Mouse (Mus musculus) kidney, adult 2 months (tissue): Measurements from ENCODE around the gene Gm21983. TPM values are rescaled to one million over a fixed set of nuclear protein-coding genes. Genes with fewer than 3 reads are reported as not detected.
A peak's percentile ranks its signal among the peaks of the same experiment; 100 is the strongest.

Source experiments
- DNase-seq: peaks from one replicate; pipeline ENCODE4 v3.0.0; 2021
- H3K27ac ChIP-seq: fragments of 200-500 bp; 2 replicates; pipeline ENCODE4 v1.5.1; 2012; ENCODE audit warnings: low read depth, low read length, control low read depth, inconsistent platforms; ENCODE audit not compliant: insufficient read depth
- H3K27me3 ChIP-seq: fragments of 200-500 bp; replicated peaks from 2 replicates; pipeline ENCODE4 v1.6.1; 2012; ENCODE audit warnings: mild to moderate bottlenecking, moderate library complexity, low read length, inconsistent platforms; ENCODE audit not compliant: control insufficient read depth, insufficient read depth
- H3K36me3 ChIP-seq: fragments of 200-500 bp; 2 replicates; pipeline ENCODE4 v1.6.1; 2012; ENCODE audit warnings: mild to moderate bottlenecking, moderate library complexity, low read length, inconsistent platforms; ENCODE audit not compliant: control insufficient read depth, insufficient read depth
- H3K4me1 ChIP-seq: fragments of 200-500 bp; 2 replicates; pipeline ENCODE4 v1.6.1; 2011; ENCODE audit warnings: low read length; ENCODE audit not compliant: control insufficient read depth, insufficient read depth
- H3K4me3 ChIP-seq: fragments of 200-500 bp; 2 replicates; pipeline ENCODE4 v1.5.1; 2011; ENCODE audit warnings: mild to moderate bottlenecking, low read depth, low read length, control low read depth; ENCODE audit not compliant: insufficient read depth
- CTCF ChIP-seq: fragments of 200-500 bp; conservative IDR thresholded peaks from 2 replicates; pipeline ENCODE4 v1.5.1; 2011; ENCODE audit warnings: low read depth, mild to moderate bottlenecking, control low read depth, low read length, moderate library complexity, mixed read lengths; ENCODE audit not compliant: insufficient read depth, insufficient read length
- POLR2A ChIP-seq: fragments of 200-500 bp; IDR thresholded peaks from one replicate; pipeline ENCODE4 v1.6.1; 2011; ENCODE audit warnings: low read depth, low read length, control low read depth
- WGBS: fragments of 180-500 bp; shearing (Covaris S2); methylation state at CpG from one replicate; pipeline ENCODE4 v1.1.7; 2018; 5-methylcytosine and 5-hydroxymethylcytosine counted together
- polyA plus RNA-seq: library from polyadenylated mRNA; depleted of rRNA; stranded (reverse); fragments of >200 nt; gene quantifications from 2 replicates; pipeline ENCODE4 v1.2.3, GENCODE M21; 2012

Gene Gm21983
- polyA plus RNA-seq, 1 experiment: not detected

GRCm38 (mm10) chr7:27174896-27175295 lies 6.0 kb downstream of the Gm21983 start:
- peaks cover 3% of the 10 kb centered on the region for H3K36me3 ChIP-seq
- H3K27me3 ChIP-seq: no peaks in the 10 kb centered on the region
- DNase-seq: no peak
- peaks cover 6% of the 10 kb centered on the region; the same call in 1 of the 2 replicates for H3K4me1 ChIP-seq
- TF ChIP-seq POLR2A: no peak
- no peak for TF ChIP-seq CTCF
- no peak overlapping the region for H3K4me3 ChIP-seq
- no peak overlapping the region for H3K27ac ChIP-seq
- 74% methylated on average over 7 of the region's 7 CpGs for WGBS

GRCm38 (mm10) chr7:27174496-27174895 lies 6.4 kb downstream of the Gm21983 start:
- no peak overlapping the region for H3K4me3 ChIP-seq
- no peak overlapping the region for H3K27ac ChIP-seq
- peaks cover 3% of the 10 kb centered on the region for H3K36me3 ChIP-seq
- no peak for DNase-seq
- peaks cover 2% of the 10 kb centered on the region; the same call in 1 of the 2 replicates for H3K4me1 ChIP-seq
- TF ChIP-seq POLR2A (no peak), CTCF (no peak)
- no peaks in the 10 kb centered on the region for H3K27me3 ChIP-seq
- WGBS: 88% methylated on average over 15 of the region's 15 CpGs

- H3K36me3 ChIP-seq: peaks cover 3% of the 10 kb centered on the region
- TF ChIP-seq CTCF: no peak
- no peak for TF ChIP-seq POLR2A
- WGBS: 89% methylated on average over 3 of the region's 3 CpGs
- no peak overlapping the region for H3K4me3 ChIP-seq
- no peaks in the 10 kb centered on the region for H3K27me3 ChIP-seq
- H3K27ac ChIP-seq: no peak overlapping the region
- no peak for DNase-seq
- peaks cover 14% of the 10 kb centered on the region for H3K4me1 ChIP-seq
Observed at GRCm38 (mm10) chr7:27170981-27171380, 9.9 kb downstream of the Gm21983 start.

GRCm38 (mm10) chr7:27168371-27168770 lies 12.5 kb downstream of the Gm21983 start:
- DNase-seq: peak; percentile 55
- H3K4me1 ChIP-seq: peaks cover 26% of the 10 kb centered on the region
- no peak for TF ChIP-seq POLR2A
- no peak for TF ChIP-seq CTCF
- peaks cover 3% of the 10 kb centered on the region for H3K36me3 ChIP-seq
- H3K4me3 ChIP-seq: no peak overlapping the region; the same call in 1 of the 2 replicates
- H3K27me3 ChIP-seq: no peaks in the 10 kb centered on the region
- 54% methylated on average over 5 of the region's 5 CpGs for WGBS
- H3K27ac ChIP-seq: peak overlapping the region; percentile 21; the same call in 1 of the 2 replicates

- Histone ChIP-seq H3K4me3 (peak overlapping the region; percentile 46), H3K4me1 (peaks cover 30% of the 10 kb centered on the region), H3K27ac (peak overlapping the region; percentile 81), H3K36me3 (peaks cover 2% of the 10 kb centered on the region), H3K27me3 (no peaks in the 10 kb centered on the region)
- DNase-seq: no peak
- 63% methylated on average over 11 of the region's 11 CpGs for WGBS
- TF ChIP-seq CTCF: no peak
- TF ChIP-seq POLR2A: no peak
Observed at GRCm38 (mm10) chr7:27167475-27168094, 13.3 kb downstream of the Gm21983 start.

GRCm38 (mm10) chr7:27166614-27167474 lies 14.0 kb downstream of the Gm21983 start, which contains the start of gene Egln2:
TSS of gene Egln2 (minus strand) at chr7:27166802.
- no peaks in the 10 kb centered on the region for H3K27me3 ChIP-seq
- DNase-seq: peak; percentile 98
- H3K4me3 ChIP-seq: peak within 1 kb of the TSS; percentile 93
- no peaks in the 10 kb centered on the region; the same call in 1 of the 2 replicates for H3K36me3 ChIP-seq
- peaks cover 30% of the 10 kb centered on the region for H3K4me1 ChIP-seq
- peak within 1 kb of the TSS; percentile 97 for H3K27ac ChIP-seq
- TF ChIP-seq CTCF (no peak), POLR2A (peak; percentile 58)
- under 1% methylated on average over 61 of the region's 61 CpGs for WGBS

GRCm38 (mm10) chr7:27166229-27166613 lies 14.7 kb downstream of the Gm21983 start:
- H3K27ac ChIP-seq: peak overlapping the region; percentile 97
- TF ChIP-seq POLR2A (peak; percentile 54), CTCF (no peak)
- H3K4me3 ChIP-seq: peak overlapping the region; percentile 93
- peaks cover 34% of the 10 kb centered on the region for H3K4me1 ChIP-seq
- DNase-seq: peak; percentile 96
- no peaks in the 10 kb centered on the region for H3K27me3 ChIP-seq
- WGBS: under 1% methylated on average over 43 of the region's 43 CpGs
- H3K36me3 ChIP-seq: no peaks in the 10 kb centered on the region; the same call in 1 of the 2 replicates
